Mouse (Mus musculus) neural tube, embryonic 14.5 days (tissue): ENCODE measurements at regions not wholly inside any gene's neighbourhood (a gene's known extent, or its start where the extent isn't known, plus 50 kb on each side); places are given as distances from the start of the nearest gene placed in this dataset.

Experiments used
- ATAC-seq: fragments of 200-750 bp; cut with Nextera tagmentation; 2 replicates; pipeline ENCODE4 v1.8.0; 2017; ENCODE audit warnings: low read depth, mild to moderate bottlenecking, moderate TSS enrichment, moderate library complexity
- H3K27ac ChIP-seq: fragments of 300-500 bp; sonication (generic); 2 replicates; pipeline ENCODE4 v1.5.1; 2014; ENCODE audit warnings: low read depth, mild to moderate bottlenecking, control low read depth, low read length, moderate library complexity, mixed read lengths
- H3K27me3 ChIP-seq: fragments of 300-500 bp; sonication (generic); 2 replicates; pipeline ENCODE4 v1.6.1; 2014; ENCODE audit warnings: low read length; ENCODE audit not compliant: control insufficient read depth, insufficient read depth
- H3K36me3 ChIP-seq: fragments of 300-500 bp; sonication (generic); 2 replicates; pipeline ENCODE4 v1.6.1; 2014; ENCODE audit warnings: low read length, mixed read lengths; ENCODE audit not compliant: control insufficient read depth, insufficient read depth
- H3K4me1 ChIP-seq: fragments of 300-500 bp; sonication (generic); 2 replicates; pipeline ENCODE4 v1.6.1; 2014; ENCODE audit warnings: low read length; ENCODE audit not compliant: control insufficient read depth, insufficient read depth
- H3K4me2 ChIP-seq: fragments of 300-500 bp; sonication (generic); 2 replicates; pipeline ENCODE4 v1.6.1; 2014; ENCODE audit warnings: mild to moderate bottlenecking, low read depth, low read length, control low read depth
- H3K4me3 ChIP-seq: fragments of 300-500 bp; sonication (generic); 2 replicates; pipeline ENCODE4 v1.5.1; 2014; ENCODE audit warnings: low read depth, low read length, control low read depth, mixed read lengths
- H3K9ac ChIP-seq: fragments of 300-500 bp; sonication (generic); replicated peaks from 2 replicates; pipeline ENCODE4 v1.6.1; 2014; ENCODE audit warnings: low read depth, mild to moderate bottlenecking, control low read depth, low read length, mixed read lengths
- H3K9me3 ChIP-seq: fragments of 300-500 bp; sonication (generic); 2 replicates; pipeline ENCODE4 v1.6.1; 2016; ENCODE audit warnings: low read length; ENCODE audit not compliant: control insufficient read depth
- WGBS: fragments of 180-500 bp; shearing (Covaris S2); extraction: QIAGEN DNeasy Blood & Tissue Kit; methylation state at CpG from one replicate; pipeline ENCODE4 v1.1.7; 2014; 5-methylcytosine and 5-hydroxymethylcytosine counted together

GRCm38 (mm10) chr12:29341388-29341995, 186.7 kb upstream of the Myt1l start:
- Histone ChIP-seq H3K4me1 (peaks cover 7% of the 10 kb centered on the region), H3K36me3 (no peaks in the 10 kb centered on the region), H3K4me3 (no peak overlapping the region), H3K9me3 (no peaks in the 10 kb centered on the region), H3K9ac (no peak overlapping the region), H3K27ac (no peak overlapping the region), H3K27me3 (no peaks in the 10 kb centered on the region), H3K4me2 (no peak overlapping the region)
- ATAC-seq, result no peak
- WGBS, result 66% methylated on average over 7 of the region's 7 CpGs

- Histone ChIP-seq H3K4me2 (no peak overlapping the region), H3K36me3 (no peaks in the 10 kb centered on the region), H3K9me3 (no peaks in the 10 kb centered on the region), H3K4me3 (no peak overlapping the region), H3K4me1 (peaks cover 7% of the 10 kb centered on the region), H3K9ac (no peak overlapping the region), H3K27ac (peak overlapping the region; percentile 68), H3K27me3 (no peaks in the 10 kb centered on the region)
- peak; percentile 73; the same call in 1 of the 2 replicates for ATAC-seq
- 28% methylated on average over 12 of the region's 12 CpGs for WGBS
These were observed 184.9 kb upstream of the Myt1l start for GRCm38 (mm10) chr12:29343147-29343852.

GRCm38 (mm10) chr12:29348698-29349097, 179.5 kb upstream of the Myt1l start:
- peaks cover 6% of the 10 kb centered on the region for H3K4me1 ChIP-seq
- no peak overlapping the region for H3K27ac ChIP-seq
- no peak overlapping the region for H3K4me2 ChIP-seq
- H3K9me3 ChIP-seq, result no peaks in the 10 kb centered on the region
- no peak overlapping the region for H3K9ac ChIP-seq
- ATAC-seq, result no peak
- H3K4me3 ChIP-seq, result no peak overlapping the region
- H3K27me3 ChIP-seq, result no peaks in the 10 kb centered on the region
- no peaks in the 10 kb centered on the region for H3K36me3 ChIP-seq
- 72% methylated on average over 2 of the region's 2 CpGs for WGBS

- no peak for ATAC-seq
- no peak overlapping the region for H3K4me2 ChIP-seq
- H3K9me3 ChIP-seq, result no peaks in the 10 kb centered on the region
- no peaks in the 10 kb centered on the region for H3K36me3 ChIP-seq
- 51% methylated on average over 9 of the region's 9 CpGs for WGBS
- no peak overlapping the region for H3K27ac ChIP-seq
- H3K4me1 ChIP-seq, result peaks cover 5% of the 10 kb centered on the region; the same call in 1 of the 2 replicates
- H3K9ac ChIP-seq, result no peak overlapping the region
- no peaks in the 10 kb centered on the region for H3K27me3 ChIP-seq
- H3K4me3 ChIP-seq, result no peak overlapping the region
These were observed 178.9 kb upstream of the Myt1l start for GRCm38 (mm10) chr12:29349146-29349850.

GRCm38 (mm10) chr12:29353777-29354496, 174.2 kb upstream of the Myt1l start:
- Histone ChIP-seq H3K4me2 (peak overlapping the region; percentile 3; the same call in 1 of the 2 replicates), H3K9me3 (no peaks in the 10 kb centered on the region), H3K27ac (peak overlapping the region; percentile 60), H3K27me3 (no peaks in the 10 kb centered on the region), H3K4me1 (peaks cover 24% of the 10 kb centered on the region; the same call in 1 of the 2 replicates), H3K9ac (no peak overlapping the region), H3K36me3 (no peaks in the 10 kb centered on the region), H3K4me3 (no peak overlapping the region)
- peak; percentile 78 for ATAC-seq
- WGBS, result 15% methylated on average over 9 of the region's 11 CpGs

- no peak overlapping the region for H3K4me3 ChIP-seq
- H3K27me3 ChIP-seq, result no peaks in the 10 kb centered on the region
- H3K9ac ChIP-seq, result no peak overlapping the region
- no peaks in the 10 kb centered on the region for H3K36me3 ChIP-seq
- no peaks in the 10 kb centered on the region for H3K9me3 ChIP-seq
- no peak for ATAC-seq
- H3K27ac ChIP-seq, result peak overlapping the region; percentile 60
- no peak overlapping the region for H3K4me2 ChIP-seq
- H3K4me1 ChIP-seq, result peaks cover 24% of the 10 kb centered on the region; the same call in 1 of the 2 replicates
- WGBS, result 25% methylated on average over 5 of the region's 6 CpGs
These were observed 173.4 kb upstream of the Myt1l start for GRCm38 (mm10) chr12:29354816-29355215.

- ATAC-seq, result peak; percentile 29
- Histone ChIP-seq H3K27ac (peak overlapping the region; percentile 73), H3K9ac (peak overlapping the region; percentile 18; the same call in 1 of the 2 replicates), H3K36me3 (no peaks in the 10 kb centered on the region), H3K27me3 (no peaks in the 10 kb centered on the region), H3K4me2 (no peak overlapping the region), H3K9me3 (no peaks in the 10 kb centered on the region), H3K4me3 (no peak overlapping the region), H3K4me1 (peaks cover 24% of the 10 kb centered on the region; the same call in 1 of the 2 replicates)
- WGBS, result 12% methylated on average over 11 of the region's 11 CpGs
These were observed 171.3 kb upstream of the Myt1l start for GRCm38 (mm10) chr12:29356681-29357397.

GRCm38 (mm10) chr12:29361236-29361635, 166.9 kb upstream of the Myt1l start:
- Histone ChIP-seq H3K27me3 (no peaks in the 10 kb centered on the region), H3K27ac (no peak overlapping the region), H3K36me3 (no peaks in the 10 kb centered on the region), H3K9me3 (no peaks in the 10 kb centered on the region), H3K4me2 (no peak overlapping the region), H3K4me1 (0 out of 2 replicates have a peak, but pooled peaks cover 15% of the 10 kb centered on the region), H3K4me3 (no peak overlapping the region), H3K9ac (no peak overlapping the region)
- 93% methylated on average over 6 of the region's 6 CpGs for WGBS
- no peak for ATAC-seq
